Mouse (Mus musculus): Measurements from ENCODE around the gene Arrdc2.

DNA sequence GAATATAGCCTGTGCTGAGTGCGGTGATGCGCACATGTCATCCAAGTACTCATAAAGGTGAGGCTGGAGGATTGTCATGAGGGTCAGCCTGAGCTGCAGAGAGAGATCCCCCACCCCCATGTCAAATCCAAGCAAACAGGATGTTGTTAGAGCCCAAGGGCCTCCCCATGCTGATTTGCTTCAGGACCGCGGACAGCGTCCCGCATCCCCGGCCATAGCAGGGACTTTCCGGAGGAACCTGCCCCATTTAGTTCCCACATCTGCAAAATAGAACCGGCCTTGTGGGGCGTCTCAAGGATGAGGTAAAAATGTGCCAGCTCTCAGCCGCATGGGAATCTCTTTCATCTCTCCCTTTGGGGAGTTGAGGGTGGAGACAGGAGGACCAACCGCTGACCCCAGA is 46.1 kb upstream of the Arrdc2 start:
- TF ChIP-seq POLR2A (IDR thresholded peaks at IDR 0.05; ENCODE audit: borderline replicate concordance, low read depth, low read length) = no peak
- no peak for TF ChIP-seq CTCF (IDR thresholded peaks at IDR 0.05; ENCODE audit: low read depth, low read length)
